Mouse (Mus musculus): Measurements from ENCODE around the gene Speg. TPM values are rescaled to one million over a fixed set of nuclear protein-coding genes. Genes with fewer than 3 reads are reported as not detected.
A peak's percentile ranks its signal among the peaks of the same experiment; 100 is the strongest.

Speg gene
- total RNA-seq, 2 experiments from 2014 or later: 7.3 to 10.8 TPM

GRCm38 (mm10) chr1:75441471-75441996, 66.4 kb downstream of the Speg start:
- no peak for DNase-seq (ENCODE audit: low spot score in 2 of 2)

- DNase-seq (ENCODE audit: low spot score in 2 of 2): no peak
Observed at GRCm38 (mm10) chr1:75442171-75442570, 67.1 kb downstream of the Speg start.

- DNase-seq (ENCODE audit: low spot score in 2 of 2): no peak
Observed at GRCm38 (mm10) chr1:75442811-75443210, 67.7 kb downstream of the Speg start.

- DNase-seq (ENCODE audit: low spot score in 2 of 2): no peak
Observed at GRCm38 (mm10) chr1:75443247-75444024, 68.3 kb downstream of the Speg start.

GRCm38 (mm10) chr1:75444208-75444607, 69.1 kb downstream of the Speg start:
- DNase-seq (ENCODE audit: low spot score in 2 of 2): no peak

GRCm38 (mm10) chr1:75445141-75445701, 70.1 kb downstream of the Speg start:
- DNase-seq (ENCODE audit: low spot score in 2 of 2): no peak

- DNase-seq (ENCODE audit: low spot score in 2 of 2): peak; percentile 71 to 76
Observed at GRCm38 (mm10) chr1:75445751-75446611, 70.9 kb downstream of the Speg start.

GRCm38 (mm10) chr1:75446656-75447055, 71.6 kb downstream of the Speg start:
- no peak for DNase-seq (ENCODE audit: low spot score in 2 of 2)

- no peak for DNase-seq (ENCODE audit: low spot score in 2 of 2)
Observed at GRCm38 (mm10) chr1:75447265-75448051, 72.4 kb downstream of the Speg start.

GRCm38 (mm10) chr1:75448052-75448431, 72.9 kb downstream of the Speg start:
- no peak for DNase-seq (ENCODE audit: low spot score in 2 of 2)

- DNase-seq (ENCODE audit: low spot score in 2 of 2): no peak
Observed at GRCm38 (mm10) chr1:75448937-75449336, 73.8 kb downstream of the Speg start.

- DNase-seq (ENCODE audit: low spot score in 2 of 2): no peak
Observed at GRCm38 (mm10) chr1:75449377-75450135, 74.5 kb downstream of the Speg start.

GRCm38 (mm10) chr1:75450314-75451005, 75.4 kb downstream of the Speg start, which contains the start of gene Asic4:
Gene Asic4, plus strand, starts transcription at chr1:75450436.
- no peak for DNase-seq (ENCODE audit: low spot score in 2 of 2)

GRCm38 (mm10) chr1:75451900-75452299, 76.8 kb downstream of the Speg start:
- DNase-seq (ENCODE audit: low spot score in 2 of 2): no peak

GRCm38 (mm10) chr1:75455433-75455832, 80.3 kb downstream of the Speg start:
- DNase-seq (ENCODE audit: low spot score in 2 of 2): no peak

GRCm38 (mm10) chr1:75455948-75456347, 80.9 kb downstream of the Speg start:
- DNase-seq (ENCODE audit: low spot score in 2 of 2): no peak

- DNase-seq (ENCODE audit: low spot score in 2 of 2): no peak
Observed at GRCm38 (mm10) chr1:75456746-75457564, 81.9 kb downstream of the Speg start.

GRCm38 (mm10) chr1:75457710-75458024, 82.6 kb downstream of the Speg start:
- DNase-seq (ENCODE audit: low spot score in 2 of 2): no peak
